Mouse (Mus musculus) heart, adult 2 months (tissue): ENCODE results near the gene Tmem217. TPM values are rescaled to one million over a fixed set of nuclear protein-coding genes. Genes with fewer than 3 reads are reported as not detected.

Source experiments
- DNase-seq, 2 experiments: peaks; one replicate each; pipeline ENCODE4 v3.0.0; 2021
- H3K27ac ChIP-seq: fragments of 200-600 bp; 2 replicates; pipeline ENCODE4 v1.8.1; 2022
- H3K27me3 ChIP-seq: fragments of 200-500 bp; 2 replicates; pipeline ENCODE4 v1.6.1; 2012; ENCODE audit warnings: mild to moderate bottlenecking, low read length, inconsistent platforms, mixed read lengths; ENCODE audit not compliant: control insufficient read depth, insufficient read depth
- H3K36me3 ChIP-seq: fragments of 200-500 bp; 2 replicates; pipeline ENCODE4 v1.6.1; 2012; ENCODE audit warnings: low read length, inconsistent platforms; ENCODE audit not compliant: control insufficient read depth, insufficient read depth
- H3K4me1 ChIP-seq: fragments of 200-500 bp; 2 replicates; pipeline ENCODE4 v1.6.1; 2011; ENCODE audit warnings: low read length; ENCODE audit not compliant: control insufficient read depth, insufficient read depth
- H3K4me3 ChIP-seq: fragments of 200-600 bp; 2 replicates; pipeline ENCODE4 v1.8.1; 2022
- H3K79me2 ChIP-seq: fragments of 200-500 bp; replicated peaks from 2 replicates; pipeline ENCODE4 v1.6.1; 2012; ENCODE audit warnings: mild to moderate bottlenecking, inconsistent platforms, low read length, moderate library complexity, mixed read lengths; ENCODE audit not compliant: control insufficient read depth, insufficient read depth
- H3K9ac ChIP-seq: fragments of 200-500 bp; 2 replicates; pipeline ENCODE4 v1.6.1; 2012; ENCODE audit warnings: low read depth, mild to moderate bottlenecking, control low read depth, inconsistent platforms, low read length, mixed read lengths
- CTCF ChIP-seq: fragments of 200-600 bp; IDR thresholded peaks from 2 replicates; pipeline ENCODE4 v1.8.1; 2022; ENCODE audit warnings: antibody characterized with exemption, mild to moderate bottlenecking, moderate library complexity
- EP300 ChIP-seq: fragments of 200-500 bp; IDR thresholded peaks from 2 replicates; pipeline ENCODE4 v1.6.1; 2011; ENCODE audit warnings: low read depth, low read length, control low read depth; ENCODE audit not compliant: insufficient read depth
- POLR2A ChIP-seq: fragments of 200-500 bp; IDR thresholded peaks from 2 replicates; pipeline ENCODE4 v1.6.1; 2011; ENCODE audit warnings: mild to moderate bottlenecking, low read depth, low read length, control low read depth; ENCODE audit not compliant: insufficient read depth
- WGBS: fragments of 180-500 bp; shearing (Covaris S2); methylation state at CpG from one replicate; pipeline ENCODE4 v1.1.7; 2018; 5-methylcytosine and 5-hydroxymethylcytosine counted together
- intact Hi-C: fragments of 180-260 bp; cut with DNase I; formaldehyde crosslinking; loops from one replicate; pipeline ENCODE4 v1.15.1; 2025
- microRNA-seq, 2 experiments: library from miRNA; unstranded; fragments of <30 nt; microRNA quantifications; one replicate each; pipeline ENCODE4 v1.2.0; 2021
- polyA plus RNA-seq: library from polyadenylated mRNA; depleted of rRNA; stranded (reverse); fragments of >200 nt; gene quantifications from 2 replicates; pipeline ENCODE4 v1.2.3, GENCODE M21; 2012; rRNA removed
- total RNA-seq, 2 experiments: library from RNA; stranded (reverse); gene quantifications; 2 replicates each; pipeline ENCODE4 v1.2.3; 2021

Gene Tmem217
- total and polyA plus RNA-seq, 3 experiments, result not detected

DNA sequence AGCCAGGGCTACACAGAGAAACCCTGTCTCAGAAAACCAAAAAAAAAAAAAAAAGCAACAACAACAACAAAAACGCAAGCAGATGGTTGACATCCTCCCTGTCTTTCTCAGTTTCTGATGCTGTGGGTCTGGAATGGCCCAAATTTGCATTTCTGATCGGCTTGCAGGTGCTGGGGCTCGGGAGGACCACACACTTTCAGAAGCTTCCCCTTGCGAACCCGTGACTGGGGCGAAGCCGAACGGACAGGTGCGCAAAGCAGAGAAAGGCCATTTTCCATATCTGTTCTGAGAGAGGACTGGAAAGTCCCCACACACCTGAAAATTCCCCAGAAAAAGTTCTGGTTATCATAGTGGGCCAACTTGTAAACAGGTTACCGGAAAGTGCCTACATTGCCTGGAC lies 74.8 kb downstream of the Tmem217 start:
- DNase-seq, result no peak
- Histone ChIP-seq H3K4me3 (no peak overlapping the region), H3K79me2 (no peaks in the 10 kb centered on the region), H3K4me1 (no peaks in the 10 kb centered on the region; the same call in 1 of the 2 replicates), H3K36me3 (no peaks in the 10 kb centered on the region), H3K27me3 (no peaks in the 10 kb centered on the region), H3K9ac (no peak overlapping the region), H3K27ac (no peak overlapping the region)
- intact Hi-C loops, result no loop called here
- TF ChIP-seq CTCF (no peak), EP300 (no peak), POLR2A (no peak)
- 94% methylated on average over 10 of the region's 10 CpGs for WGBS

DNA sequence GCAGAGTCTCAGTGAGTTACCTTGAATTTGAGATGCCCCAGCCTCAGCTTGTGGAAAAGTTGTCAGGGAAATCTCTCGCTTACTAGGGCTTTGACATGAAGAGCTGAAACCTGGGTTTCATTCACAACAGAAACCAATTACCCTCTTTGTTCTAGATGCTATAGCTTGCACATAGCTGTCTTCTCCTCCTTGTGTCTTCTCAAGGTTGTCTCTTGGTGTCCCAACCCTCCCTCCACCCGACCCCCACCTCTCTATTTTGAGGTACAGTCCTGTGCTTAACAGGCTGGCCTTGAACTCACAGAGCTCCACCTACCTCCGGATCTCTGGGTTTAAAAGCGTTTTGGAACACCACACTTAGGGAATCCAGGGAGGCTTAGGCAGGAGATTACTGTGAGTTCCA lies 75.7 kb downstream of the Tmem217 start:
- DNase-seq, result no peak
- intact Hi-C loops, result no loop called here
- Histone ChIP-seq H3K4me1 (no peaks in the 10 kb centered on the region; the same call in 1 of the 2 replicates), H3K4me3 (no peak overlapping the region), H3K27me3 (no peaks in the 10 kb centered on the region), H3K27ac (no peak overlapping the region), H3K9ac (no peak overlapping the region), H3K79me2 (no peaks in the 10 kb centered on the region), H3K36me3 (no peaks in the 10 kb centered on the region)
- no peak for TF ChIP-seq CTCF
- no peak for TF ChIP-seq POLR2A
- TF ChIP-seq EP300, result no peak
- WGBS, result 86% methylated on average over 4 of the region's 4 CpGs

Small RNA genes within 50 kb of the gene (microRNA-seq; reads per million reads assigned to microRNA genes)
- 0 to 0.39 reads per million in 2 experiments for gene Mir7667

Other genes with a start within 250 kb of the Tmem217 start
- gene Pi16, start 234.7 kb downstream of the Tmem217 start, total RNA-seq, result 10 to 100 TPM; 24.1 to 40.7 TPM
- gene Pi16, start 234.7 kb downstream of the Tmem217 start, polyA plus RNA-seq, result 63.1 and 73.5 TPM in 2 replicates
- gene Mtch1, start 204.5 kb downstream of the Tmem217 start, total RNA-seq, result 100 to 1,000 TPM; 186 to 203 TPM
- gene Mtch1, start 204.5 kb downstream of the Tmem217 start, polyA plus RNA-seq, result 234 and 293 TPM in 2 replicates
- gene Fgd2, start 191.5 kb downstream of the Tmem217 start, total RNA-seq, result 1 to 10 TPM; 1.9 to 2.4 TPM
- 5.9 and 9.2 TPM in 2 replicates for gene Fgd2, start 191.5 kb downstream of the Tmem217 start, polyA plus RNA-seq
- gene Pim1, start 61.6 kb downstream of the Tmem217 start, total RNA-seq, result 10 to 100 TPM; 17.2 to 20.5 TPM
- gene Pim1, start 61.6 kb downstream of the Tmem217 start, polyA plus RNA-seq, result 24.6 and 27.9 TPM in 2 replicates
- not detected for gene Gm17657, start 2.7 kb downstream of the Tmem217 start, total RNA-seq
- gene Gm17657, start 2.7 kb downstream of the Tmem217 start, polyA plus RNA-seq, result not detected in 2 replicates
- 10 to 100 TPM; 12.8 to 13.8 TPM for gene Tbc1d22b, start 2.6 kb downstream of the Tmem217 start, total RNA-seq
- 15.3 and 16.9 TPM in 2 replicates for gene Tbc1d22b, start 2.6 kb downstream of the Tmem217 start, polyA plus RNA-seq
- gene Rnf8, start 62.4 kb upstream of the Tmem217 start, total RNA-seq, result 10 to 100 TPM; 15.6 to 18.1 TPM
- gene Rnf8, start 62.4 kb upstream of the Tmem217 start, polyA plus RNA-seq, result 17.6 and 19.2 TPM in 2 replicates
- 1 to 10 TPM; 1.0 to 1.1 TPM for gene Gm28043, start 62.5 kb upstream of the Tmem217 start, total RNA-seq
- 0.39 and 0.91 TPM in 2 replicates for gene Gm28043, start 62.5 kb upstream of the Tmem217 start, polyA plus RNA-seq
- gene Cmtr1, start 108.2 kb upstream of the Tmem217 start, total RNA-seq, result 10 to 100 TPM; 51.6 to 65.4 TPM
- 24.0 and 42.2 TPM in 2 replicates for gene Cmtr1, start 108.2 kb upstream of the Tmem217 start, polyA plus RNA-seq
- gene Ccdc167, start 164.7 kb upstream of the Tmem217 start, total RNA-seq, result 10 to 100 TPM; 11.4 to 11.8 TPM
- 6.9 and 11.1 TPM in 2 replicates for gene Ccdc167, start 164.7 kb upstream of the Tmem217 start, polyA plus RNA-seq